Mouse (Mus musculus): ENCODE data around the gene St6galnac4. TPM values are rescaled to one million over a fixed set of nuclear protein-coding genes. Genes with fewer than 3 reads are reported as not detected.

St6galnac4 gene
- total and polyA plus RNA-seq, 2 experiments = 0.74 to 2.2 TPM

DNA sequence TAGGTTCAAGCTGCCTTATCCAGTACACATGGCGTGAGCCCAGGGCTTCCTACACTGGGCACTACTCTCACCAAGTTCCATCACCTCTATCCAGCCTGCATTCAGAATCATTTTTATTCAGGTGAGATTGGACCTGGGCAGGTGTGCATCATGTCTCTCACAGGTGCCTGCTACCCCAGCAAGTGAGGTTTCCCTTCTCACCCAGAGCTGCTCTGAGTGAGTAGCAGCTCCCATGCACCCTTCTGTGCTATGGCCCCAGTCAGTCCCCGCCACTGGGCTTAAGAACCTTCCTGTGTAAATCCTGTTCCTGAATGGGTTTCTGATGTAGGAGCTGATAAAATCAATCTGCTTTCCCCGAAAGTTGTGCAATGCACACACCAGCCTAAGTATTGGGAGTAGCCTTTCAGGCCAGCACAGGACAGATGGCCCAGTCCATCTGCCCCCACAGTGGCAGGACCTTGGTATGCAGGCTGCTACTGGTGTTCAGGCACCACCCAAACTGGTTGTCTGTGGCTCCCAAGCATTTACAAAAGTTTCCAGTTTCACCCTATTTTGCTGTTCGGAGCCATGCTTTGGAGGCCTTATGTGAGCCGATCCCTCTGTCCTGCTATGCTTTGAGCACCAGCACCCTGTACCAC lies 37.3 kb downstream of the St6galnac4 start:
- Histone ChIP-seq H3K4me1 (ENCODE audit: control insufficient read depth, insufficient read depth, low read length) (0 out of 2 replicates have a peak, but pooled peaks cover 3% of the 10 kb centered on the region), H3K79me2 (ENCODE audit: control insufficient read depth, insufficient read depth, low read length) (no peaks in the 10 kb centered on the region), H3K27me3 (ENCODE audit: control insufficient read depth, insufficient read depth, low read length) (no peaks in the 10 kb centered on the region), H3K4me3 (ENCODE audit: insufficient read depth, low read depth, low read length) (no peak overlapping the region), H3K27ac (replicated peaks; ENCODE audit: insufficient read depth, low read depth, low read length) (no peak overlapping the region), H3K36me3 (ENCODE audit: control insufficient read depth, insufficient read depth, low read length) (no peaks in the 10 kb centered on the region; the same call in 1 of the 2 replicates), H3K9ac (ENCODE audit: low read depth, low read length) (no peak overlapping the region)
- WGBS = 67% methylated on average over 5 of the region's 5 CpGs
- TF ChIP-seq POLR2A (IDR thresholded peaks at IDR 0.05; ENCODE audit: extremely low read depth, insufficient read depth, low read length) (no peak), CTCF (IDR thresholded peaks at IDR 0.05; ENCODE audit: low read depth, low read length) (no peak)
- DNase-seq (ENCODE audit: extremely low read depth, low read depth, low spot score) = no peak

GRCm38 (mm10) chr2:32625212-32625872 lies 38.4 kb downstream of the St6galnac4 start:
- no peak for DNase-seq (ENCODE audit: extremely low read depth, low read depth, low spot score)
- no peak for TF ChIP-seq POLR2A (IDR thresholded peaks at IDR 0.05; ENCODE audit: extremely low read depth, insufficient read depth, low read length)
- no peak for TF ChIP-seq CTCF (IDR thresholded peaks at IDR 0.05; ENCODE audit: low read depth, low read length)
- H3K79me2 ChIP-seq (ENCODE audit: control insufficient read depth, insufficient read depth, low read length) = no peaks in the 10 kb centered on the region
- no peaks in the 10 kb centered on the region for H3K27me3 ChIP-seq (ENCODE audit: control insufficient read depth, insufficient read depth, low read length)
- no peaks in the 10 kb centered on the region for H3K36me3 ChIP-seq (ENCODE audit: control insufficient read depth, insufficient read depth, low read length)
- 47% methylated on average over 13 of the region's 13 CpGs for WGBS
- H3K27ac ChIP-seq (replicated peaks; ENCODE audit: insufficient read depth, low read depth, low read length) = no peak overlapping the region
- 0 out of 2 replicates have a peak, but pooled peaks cover 3% of the 10 kb centered on the region for H3K4me1 ChIP-seq (ENCODE audit: control insufficient read depth, insufficient read depth, low read length)
- H3K4me3 ChIP-seq (ENCODE audit: insufficient read depth, low read depth, low read length) = no peak overlapping the region
- H3K9ac ChIP-seq (ENCODE audit: low read depth, low read length) = no peak overlapping the region

DNA sequence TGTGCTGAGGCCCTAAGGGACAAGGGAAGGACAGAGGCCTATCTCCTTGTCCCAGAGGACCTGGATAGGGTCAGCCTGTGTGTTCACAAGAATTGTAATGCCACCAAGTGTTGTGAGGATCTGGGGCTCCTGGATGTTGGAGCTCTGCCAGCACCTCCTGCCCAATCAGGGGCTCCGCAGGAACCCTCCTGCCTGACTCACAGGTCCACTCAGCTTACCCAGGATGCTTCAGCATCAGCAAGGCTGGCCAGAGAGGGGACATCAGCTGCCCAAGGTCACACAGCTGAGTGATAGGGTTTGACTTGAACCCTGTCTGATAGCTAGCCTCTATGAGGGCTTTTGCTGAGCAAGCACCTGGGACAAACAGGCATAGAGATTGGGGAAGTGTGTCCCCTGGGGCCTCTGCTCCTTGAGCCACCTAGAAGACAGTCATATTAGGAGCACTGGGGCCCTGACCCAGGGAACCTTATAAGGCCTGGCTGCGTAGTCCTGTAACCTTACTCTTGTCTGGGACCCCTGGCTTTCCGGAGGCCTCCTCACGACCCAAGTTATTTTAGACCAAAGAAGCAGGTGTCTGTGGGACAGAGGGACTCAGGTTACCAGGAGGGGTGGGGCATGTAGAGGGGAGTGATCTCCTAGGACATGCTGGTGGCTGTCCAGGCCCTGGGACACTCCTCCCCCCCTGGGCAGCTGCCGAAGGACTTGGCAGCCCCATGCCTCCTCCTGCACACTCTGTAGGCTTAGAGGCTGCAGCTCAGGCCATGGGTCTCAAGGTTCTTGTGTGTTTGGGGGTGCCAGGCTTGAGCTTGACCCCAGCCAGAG lies 39.2 kb downstream of the St6galnac4 start:
- Histone ChIP-seq H3K4me1 (ENCODE audit: control insufficient read depth, insufficient read depth, low read length) (no peaks in the 10 kb centered on the region), H3K9ac (ENCODE audit: low read depth, low read length) (no peak overlapping the region), H3K27me3 (ENCODE audit: control insufficient read depth, insufficient read depth, low read length) (no peaks in the 10 kb centered on the region), H3K27ac (replicated peaks; ENCODE audit: insufficient read depth, low read depth, low read length) (no peak overlapping the region), H3K79me2 (ENCODE audit: control insufficient read depth, insufficient read depth, low read length) (no peaks in the 10 kb centered on the region), H3K4me3 (ENCODE audit: insufficient read depth, low read depth, low read length) (no peak overlapping the region), H3K36me3 (ENCODE audit: control insufficient read depth, insufficient read depth, low read length) (no peaks in the 10 kb centered on the region)
- WGBS = 64% methylated on average over 5 of the region's 5 CpGs
- DNase-seq (ENCODE audit: extremely low read depth, low read depth, low spot score) = no peak
- TF ChIP-seq POLR2A (IDR thresholded peaks at IDR 0.05; ENCODE audit: extremely low read depth, insufficient read depth, low read length) (no peak), CTCF (IDR thresholded peaks at IDR 0.05; ENCODE audit: low read depth, low read length) (no peak)

GRCm38 (mm10) chr2:32627266-32628043 lies 40.6 kb downstream of the St6galnac4 start:
- H3K36me3 ChIP-seq (ENCODE audit: control insufficient read depth, insufficient read depth, low read length) = no peaks in the 10 kb centered on the region
- DNase-seq (ENCODE audit: extremely low read depth, low read depth, low spot score) = no peak
- H3K27ac ChIP-seq (replicated peaks; ENCODE audit: insufficient read depth, low read depth, low read length) = no peak overlapping the region
- H3K79me2 ChIP-seq (ENCODE audit: control insufficient read depth, insufficient read depth, low read length) = no peaks in the 10 kb centered on the region
- H3K27me3 ChIP-seq (ENCODE audit: control insufficient read depth, insufficient read depth, low read length) = no peaks in the 10 kb centered on the region
- no peaks in the 10 kb centered on the region for H3K4me1 ChIP-seq (ENCODE audit: control insufficient read depth, insufficient read depth, low read length)
- WGBS = 88% methylated on average over 20 of the region's 20 CpGs
- H3K9ac ChIP-seq (ENCODE audit: low read depth, low read length) = no peak overlapping the region
- H3K4me3 ChIP-seq (ENCODE audit: insufficient read depth, low read depth, low read length) = no peak overlapping the region
- TF ChIP-seq CTCF (IDR thresholded peaks at IDR 0.05; ENCODE audit: low read depth, low read length) = no peak
- no peak for TF ChIP-seq POLR2A (IDR thresholded peaks at IDR 0.05; ENCODE audit: extremely low read depth, insufficient read depth, low read length)

DNA sequence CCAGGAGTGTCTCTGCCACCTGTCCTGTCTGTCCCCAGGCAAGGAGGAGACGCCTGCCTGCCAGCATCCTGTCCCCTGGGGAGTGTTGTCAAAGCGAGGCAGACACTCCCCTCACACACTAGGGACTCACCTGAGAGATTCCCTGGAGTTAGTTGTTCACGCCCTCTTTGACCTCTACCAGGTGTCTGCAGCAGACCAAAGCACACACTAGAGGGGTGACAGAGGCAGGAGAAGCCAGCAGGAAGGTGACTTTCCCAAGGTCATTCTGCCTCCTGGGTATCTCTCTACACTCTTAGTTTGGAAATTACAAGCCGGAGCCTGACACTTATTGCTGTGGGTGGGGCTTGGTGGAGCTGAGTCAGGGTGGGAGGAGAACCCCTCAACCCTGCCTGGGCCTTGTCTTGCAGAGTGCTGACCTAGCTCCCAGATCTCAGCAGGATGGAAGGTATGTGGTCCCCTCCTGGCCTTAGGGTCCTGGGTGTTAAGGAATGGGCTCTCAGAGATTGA lies 41.2 kb downstream of the St6galnac4 start:
- Histone ChIP-seq H3K27ac (replicated peaks; ENCODE audit: insufficient read depth, low read depth, low read length) (no peak overlapping the region), H3K27me3 (ENCODE audit: control insufficient read depth, insufficient read depth, low read length) (no peaks in the 10 kb centered on the region), H3K4me1 (ENCODE audit: control insufficient read depth, insufficient read depth, low read length) (no peaks in the 10 kb centered on the region), H3K4me3 (ENCODE audit: insufficient read depth, low read depth, low read length) (no peak overlapping the region), H3K9ac (ENCODE audit: low read depth, low read length) (no peak overlapping the region), H3K79me2 (ENCODE audit: control insufficient read depth, insufficient read depth, low read length) (no peaks in the 10 kb centered on the region), H3K36me3 (ENCODE audit: control insufficient read depth, insufficient read depth, low read length) (no peaks in the 10 kb centered on the region)
- no peak for DNase-seq (ENCODE audit: extremely low read depth, low read depth, low spot score)
- TF ChIP-seq POLR2A (IDR thresholded peaks at IDR 0.05; ENCODE audit: extremely low read depth, insufficient read depth, low read length) (no peak), CTCF (IDR thresholded peaks at IDR 0.05; ENCODE audit: low read depth, low read length) (no peak)
- WGBS = 91% methylated on average over 4 of the region's 4 CpGs
